In genomic region chr10:3365671-3366035, GRCm38 (mm10) we compare ENCODE assay signal across 8 mouse cellular contexts. TPM values are rescaled to one million over a fixed set of nuclear protein-coding genes. Genes with fewer than 3 reads are reported as not detected.
A peak's percentile ranks its signal among the peaks of the same experiment; 100 is the strongest.
DNase-seq lines count a peak whose midpoint lies in the region; ATAC-seq and TF ChIP-seq lines count a peak whose summit lies in the region.

No protein-coding gene starts in this region.

- TF ChIP-seq EP300 in heart, adult 2 months (IDR thresholded peaks at IDR 0.05; ENCODE audit: insufficient read depth, low read depth, low read length), result no peak

- no peak for TF ChIP-seq POLR2A in heart, adult 2 months (IDR thresholded peaks at IDR 0.05; ENCODE audit: insufficient read depth, low read depth, low read length)

- no peak for ATAC-seq in liver, embryonic 13.5 days (ENCODE audit: low read depth)

- TF ChIP-seq CTCF in heart, adult 2 months (IDR thresholded peaks at IDR 0.05), result no peak

- H3K27ac ChIP-seq in heart, adult 2 months, result peak overlapping the region; percentile 89
- no peak overlapping the region for H3K27ac ChIP-seq in liver, embryonic 13.5 days

- H3K27me3 ChIP-seq in heart, adult 2 months (ENCODE audit: control insufficient read depth, insufficient read depth, low read length), result 0 out of 2 replicates have a peak, but pooled peaks cover 1% of the 10 kb centered on the region
- H3K27me3 ChIP-seq in liver, embryonic 13.5 days, result peaks cover 41% of the 10 kb centered on the region

- 43% methylated on average over 5 of the region's 5 CpGs for WGBS in heart, adult 2 months
- WGBS in liver, embryonic 13.5 days (ENCODE audit: insufficient replicate concordance), result 29% methylated on average over 5 of the region's 5 CpGs

- no peak for DNase-seq in heart, adult 2 months
- no peak for DNase-seq in heart, adult 18-20 months
- DNase-seq in right cerebral cortex, postnatal 4 days, result peak; percentile 38
- no peak for DNase-seq in right cerebral cortex, postnatal 25 days
- DNase-seq in liver, embryonic 13.5 days, result no peak
- no peak for DNase-seq in adrenal gland, adult 18-20 months (ENCODE audit: low spot score in 2 of 2)
- DNase-seq in kidney, postnatal 14 days, result no peak
- DNase-seq in layer of hippocampus, adult 18-20 months (ENCODE audit: low spot score in 2 of 2), result no peak

- H3K4me2 ChIP-seq in liver, embryonic 13.5 days, result peak overlapping the region; percentile 70

- H3K4me1 ChIP-seq in heart, adult 2 months (ENCODE audit: control insufficient read depth, insufficient read depth, low read length), result peaks cover 4% of the 10 kb centered on the region; the same call in 1 of the 2 replicates
- H3K4me1 ChIP-seq in liver, embryonic 13.5 days (replicated peaks), result no peaks in the 10 kb centered on the region; the same call in 1 of the 2 replicates

- peak overlapping the region; percentile 84; the same call in 1 of the 2 replicates for H3K9ac ChIP-seq in heart, adult 2 months (ENCODE audit: low read depth, low read length)
- no peak overlapping the region for H3K9ac ChIP-seq in liver, embryonic 13.5 days

- intact Hi-C loops in heart, adult 2 months (cut with DNase I), result loop anchor here (2.0 kb wide), 2 partner anchors 27 to 29 kb away; no protein-coding TSS in a partner anchor

- H3K9me3 ChIP-seq in liver, embryonic 13.5 days (replicated peaks), result no peaks in the 10 kb centered on the region

- H3K4me3 ChIP-seq in heart, adult 2 months, result peak overlapping the region; percentile 66
- H3K4me3 ChIP-seq in liver, embryonic 13.5 days (replicated peaks), result 0 out of 2 replicates have a peak overlapping the region, but pooled peaks have one; percentile 49

- H3K36me3 ChIP-seq in heart, adult 2 months (ENCODE audit: control insufficient read depth, insufficient read depth, low read length), result no peaks in the 10 kb centered on the region; the same call in 1 of the 2 replicates
- H3K36me3 ChIP-seq in liver, embryonic 13.5 days, result no peaks in the 10 kb centered on the region

- H3K79me2 ChIP-seq in heart, adult 2 months (replicated peaks; ENCODE audit: control insufficient read depth, insufficient read depth, low read length), result 0 out of 2 replicates have a peak, but pooled peaks cover 1% of the 10 kb centered on the region

RNA-seq across cellular contexts. Expression of gene Ppp1r14c, which starts 0.2 kb away (rescaled TPM):
- total RNA-seq in heart, adult 2 months (2021), result 100 to 1,000 TPM; 156 to 164 TPM
- 90.7 and 107 TPM in 2 replicates for polyA plus RNA-seq in heart, adult 2 months (2012; rRNA removed)
- total RNA-seq in heart, adult 18-20 months (2021), result 100 to 1,000 TPM; 139 to 191 TPM
- polyA plus RNA-seq in liver, embryonic 13.5 days (2015; fragmentation: Nextera tagmentation; extraction: Ambion mirVana), result 0.12 and 0.67 TPM in 2 replicates
- total RNA-seq in adrenal gland, adult 18-20 months (2021), result 10 to 100 TPM in 1 of 2 experiments, 1 to 10 TPM in 1; 2.9 to 14.4 TPM
- 10 to 100 TPM; 15.7 to 16.6 TPM for total RNA-seq in layer of hippocampus, adult 18-20 months (2021)

Comparison
In these comparisons a context has a peak if more than half of its experiments do, and no peak if none do; other contexts are left out.
1. RNA of gene Ppp1r14c, which starts 0.2 kb away (total RNA-seq): 139 to 191 TPM in heart, adult 18-20 months and 156 to 164 TPM in heart, adult 2 months; 15.7 to 16.6 TPM in layer of hippocampus, adult 18-20 months and 2.9 to 14.4 TPM in adrenal gland, adult 18-20 months; every median in the first group is over 4 times any median in the second.